Mouse (Mus musculus): ENCODE measurements at regions not wholly inside any gene's neighbourhood (a gene's known extent, or its start where the extent isn't known, plus 50 kb on each side); places are given as distances from the start of the nearest gene placed in this dataset.

- Histone ChIP-seq H3K27ac (ENCODE audit: low read depth, low read length) (no peak overlapping the region), H3K27me3 (replicated peaks; ENCODE audit: control insufficient read depth, insufficient read depth, low read length) (no peaks in the 10 kb centered on the region), H3K9me3 (ENCODE audit: control insufficient read depth, low read length) (no peaks in the 10 kb centered on the region), H3K4me3 (ENCODE audit: low read length) (no peak overlapping the region), H3K36me3 (ENCODE audit: control insufficient read depth, insufficient read depth, low read length) (no peaks in the 10 kb centered on the region), H3K4me1 (ENCODE audit: control insufficient read depth, insufficient read depth, low read depth, low read length) (no peaks in the 10 kb centered on the region), H3K4me2 (ENCODE audit: low read length) (no peak overlapping the region), H3K9ac (ENCODE audit: low read depth, low read length) (no peak overlapping the region)
- 89% methylated on average over 9 of the region's 9 CpGs for WGBS
- ATAC-seq: no peak
These were observed 165.1 kb upstream of the Serp2 start for GRCm38 (mm10) chr14:76721751-76722150.

- Histone ChIP-seq H3K4me3 (ENCODE audit: low read length) (no peak overlapping the region), H3K27me3 (replicated peaks; ENCODE audit: control insufficient read depth, insufficient read depth, low read length) (no peaks in the 10 kb centered on the region), H3K9me3 (ENCODE audit: control insufficient read depth, low read length) (no peaks in the 10 kb centered on the region; the same call in 1 of the 2 replicates), H3K27ac (ENCODE audit: low read depth, low read length) (no peak overlapping the region), H3K4me1 (ENCODE audit: control insufficient read depth, insufficient read depth, low read depth, low read length) (no peaks in the 10 kb centered on the region), H3K9ac (ENCODE audit: low read depth, low read length) (no peak overlapping the region), H3K36me3 (ENCODE audit: control insufficient read depth, insufficient read depth, low read length) (no peaks in the 10 kb centered on the region), H3K4me2 (ENCODE audit: low read length) (no peak overlapping the region)
- no peak for ATAC-seq
- WGBS: 87% methylated on average over 3 of the region's 3 CpGs
These were observed 160.4 kb upstream of the Serp2 start for GRCm38 (mm10) chr14:76717081-76717480.

- Histone ChIP-seq H3K4me2 (ENCODE audit: low read length) (no peak overlapping the region), H3K27ac (ENCODE audit: low read depth, low read length) (no peak overlapping the region), H3K9me3 (ENCODE audit: control insufficient read depth, low read length) (no peaks in the 10 kb centered on the region; the same call in 1 of the 2 replicates), H3K9ac (ENCODE audit: low read depth, low read length) (no peak overlapping the region), H3K27me3 (replicated peaks; ENCODE audit: control insufficient read depth, insufficient read depth, low read length) (no peaks in the 10 kb centered on the region), H3K4me1 (ENCODE audit: control insufficient read depth, insufficient read depth, low read depth, low read length) (no peaks in the 10 kb centered on the region), H3K4me3 (ENCODE audit: low read length) (no peak overlapping the region), H3K36me3 (ENCODE audit: control insufficient read depth, insufficient read depth, low read length) (no peaks in the 10 kb centered on the region)
- no peak for ATAC-seq
- WGBS: 81% methylated on average over 4 of the region's 4 CpGs
These were observed 158.0 kb upstream of the Serp2 start for GRCm38 (mm10) chr14:76714727-76715126.

- no peak overlapping the region for H3K27ac ChIP-seq (ENCODE audit: low read depth, low read length)
- no peaks in the 10 kb centered on the region for H3K4me1 ChIP-seq (ENCODE audit: control insufficient read depth, insufficient read depth, low read depth, low read length)
- no peak overlapping the region for H3K9ac ChIP-seq (ENCODE audit: low read depth, low read length)
- no peak overlapping the region for H3K4me3 ChIP-seq (ENCODE audit: low read length)
- 76% methylated on average over 7 of the region's 7 CpGs for WGBS
- H3K36me3 ChIP-seq (ENCODE audit: control insufficient read depth, insufficient read depth, low read length): no peaks in the 10 kb centered on the region
- ATAC-seq: no peak
- H3K27me3 ChIP-seq (replicated peaks; ENCODE audit: control insufficient read depth, insufficient read depth, low read length): no peaks in the 10 kb centered on the region
- H3K9me3 ChIP-seq (ENCODE audit: control insufficient read depth, low read length): no peaks in the 10 kb centered on the region; the same call in 1 of the 2 replicates
- H3K4me2 ChIP-seq (ENCODE audit: low read length): no peak overlapping the region
These were observed 157.3 kb upstream of the Serp2 start for GRCm38 (mm10) chr14:76713946-76714345.

GRCm38 (mm10) chr14:76708728-76709127, 152.0 kb upstream of the Serp2 start:
- Histone ChIP-seq H3K4me1 (ENCODE audit: control insufficient read depth, insufficient read depth, low read depth, low read length) (no peaks in the 10 kb centered on the region), H3K9ac (ENCODE audit: low read depth, low read length) (no peak overlapping the region), H3K27me3 (replicated peaks; ENCODE audit: control insufficient read depth, insufficient read depth, low read length) (no peaks in the 10 kb centered on the region), H3K36me3 (ENCODE audit: control insufficient read depth, insufficient read depth, low read length) (no peaks in the 10 kb centered on the region), H3K4me2 (ENCODE audit: low read length) (no peak overlapping the region), H3K27ac (ENCODE audit: low read depth, low read length) (no peak overlapping the region), H3K4me3 (ENCODE audit: low read length) (no peak overlapping the region), H3K9me3 (ENCODE audit: control insufficient read depth, low read length) (no peaks in the 10 kb centered on the region; the same call in 1 of the 2 replicates)
- WGBS: 84% methylated on average over 11 of the region's 11 CpGs
- no peak for ATAC-seq

- ATAC-seq: no peak
- WGBS: 86% methylated on average over 7 of the region's 7 CpGs
- no peak overlapping the region for H3K9ac ChIP-seq (ENCODE audit: low read depth, low read length)
- 0 out of 2 replicates have a peak, but pooled peaks cover 2% of the 10 kb centered on the region for H3K4me1 ChIP-seq (ENCODE audit: control insufficient read depth, insufficient read depth, low read depth, low read length)
- no peak overlapping the region for H3K4me3 ChIP-seq (ENCODE audit: low read length)
- no peaks in the 10 kb centered on the region for H3K27me3 ChIP-seq (replicated peaks; ENCODE audit: control insufficient read depth, insufficient read depth, low read length)
- H3K4me2 ChIP-seq (ENCODE audit: low read length): no peak overlapping the region
- no peaks in the 10 kb centered on the region for H3K9me3 ChIP-seq (ENCODE audit: control insufficient read depth, low read length)
- no peak overlapping the region for H3K27ac ChIP-seq (ENCODE audit: low read depth, low read length)
- no peaks in the 10 kb centered on the region for H3K36me3 ChIP-seq (ENCODE audit: control insufficient read depth, insufficient read depth, low read length)
These were observed 146.7 kb upstream of the Serp2 start for GRCm38 (mm10) chr14:76703373-76703764.

- Histone ChIP-seq H3K27ac (ENCODE audit: low read depth, low read length) (no peak overlapping the region), H3K4me3 (ENCODE audit: low read length) (no peak overlapping the region), H3K36me3 (ENCODE audit: control insufficient read depth, insufficient read depth, low read length) (no peaks in the 10 kb centered on the region), H3K4me1 (ENCODE audit: control insufficient read depth, insufficient read depth, low read depth, low read length) (peaks cover 2% of the 10 kb centered on the region; the same call in 1 of the 2 replicates), H3K9ac (ENCODE audit: low read depth, low read length) (no peak overlapping the region), H3K27me3 (replicated peaks; ENCODE audit: control insufficient read depth, insufficient read depth, low read length) (no peaks in the 10 kb centered on the region), H3K9me3 (ENCODE audit: control insufficient read depth, low read length) (no peaks in the 10 kb centered on the region), H3K4me2 (ENCODE audit: low read length) (no peak overlapping the region)
- ATAC-seq: no peak
- WGBS: 68% methylated on average over 8 of the region's 8 CpGs
These were observed 146.2 kb upstream of the Serp2 start for GRCm38 (mm10) chr14:76702709-76703372.

- Histone ChIP-seq H3K9ac (ENCODE audit: low read depth, low read length) (no peak overlapping the region), H3K4me2 (ENCODE audit: low read length) (no peak overlapping the region), H3K4me1 (ENCODE audit: control insufficient read depth, insufficient read depth, low read depth, low read length) (peaks cover 2% of the 10 kb centered on the region; the same call in 1 of the 2 replicates), H3K36me3 (ENCODE audit: control insufficient read depth, insufficient read depth, low read length) (no peaks in the 10 kb centered on the region), H3K27ac (ENCODE audit: low read depth, low read length) (no peak overlapping the region), H3K4me3 (ENCODE audit: low read length) (no peak overlapping the region), H3K27me3 (replicated peaks; ENCODE audit: control insufficient read depth, insufficient read depth, low read length) (no peaks in the 10 kb centered on the region), H3K9me3 (ENCODE audit: control insufficient read depth, low read length) (no peaks in the 10 kb centered on the region)
- no peak for ATAC-seq
- WGBS: 67% methylated on average over 14 of the region's 14 CpGs
These were observed 145.4 kb upstream of the Serp2 start for GRCm38 (mm10) chr14:76701911-76702708.

- ATAC-seq: no peak
- H3K27me3 ChIP-seq (replicated peaks; ENCODE audit: control insufficient read depth, insufficient read depth, low read length): no peaks in the 10 kb centered on the region
- no peak overlapping the region for H3K4me3 ChIP-seq (ENCODE audit: low read length)
- H3K4me1 ChIP-seq (ENCODE audit: control insufficient read depth, insufficient read depth, low read depth, low read length): peaks cover 5% of the 10 kb centered on the region; the same call in 1 of the 2 replicates
- no peak overlapping the region for H3K27ac ChIP-seq (ENCODE audit: low read depth, low read length)
- 97% methylated on average over 1 of the region's 1 CpGs for WGBS
- H3K36me3 ChIP-seq (ENCODE audit: control insufficient read depth, insufficient read depth, low read length): no peaks in the 10 kb centered on the region
- no peaks in the 10 kb centered on the region for H3K9me3 ChIP-seq (ENCODE audit: control insufficient read depth, low read length)
- no peak overlapping the region for H3K9ac ChIP-seq (ENCODE audit: low read depth, low read length)
- no peak overlapping the region for H3K4me2 ChIP-seq (ENCODE audit: low read length)
These were observed 144.6 kb upstream of the Serp2 start for GRCm38 (mm10) chr14:76701304-76701703.

Measured in hindbrain, embryonic 16.5 days (tissue).